Mouse (Mus musculus): Measurements from ENCODE around the gene Ugcg. TPM values are rescaled to one million over a fixed set of nuclear protein-coding genes. Genes with fewer than 3 reads are reported as not detected.

Gene Ugcg
- polyA plus RNA-seq, 1 experiment from 2014 or later: 15.8 TPM

- Histone ChIP-seq H3K27ac (ENCODE audit: low read length) (no peak overlapping the region), H3K36me3 (ENCODE audit: control insufficient read depth, insufficient read depth, low read length) (peaks cover 14% of the 10 kb centered on the region; the same call in 1 of the 2 replicates), H3K4me3 (ENCODE audit: low read depth, low read length) (no peak overlapping the region), H3K4me1 (ENCODE audit: control insufficient read depth, insufficient read depth, low read length) (0 out of 2 replicates have a peak, but pooled peaks cover 3% of the 10 kb centered on the region), H3K9me3 (ENCODE audit: control insufficient read depth, low read depth, low read length) (no peaks in the 10 kb centered on the region), H3K27me3 (ENCODE audit: control insufficient read depth, insufficient read depth, low read length) (no peaks in the 10 kb centered on the region), H3K9ac (replicated peaks; ENCODE audit: low read depth, low read length) (no peak overlapping the region), H3K4me2 (replicated peaks; ENCODE audit: low read depth, low read length) (no peak overlapping the region)
- no peak for ATAC-seq (ENCODE audit: insufficient number of reproducible peaks, insufficient read depth, low FRiP score, low read depth)
- 66% methylated on average over 4 of the region's 4 CpGs for WGBS
These were observed 17.5 kb downstream of the Ugcg start for GRCm38 (mm10) chr4:59206600-59206999.

DNA sequence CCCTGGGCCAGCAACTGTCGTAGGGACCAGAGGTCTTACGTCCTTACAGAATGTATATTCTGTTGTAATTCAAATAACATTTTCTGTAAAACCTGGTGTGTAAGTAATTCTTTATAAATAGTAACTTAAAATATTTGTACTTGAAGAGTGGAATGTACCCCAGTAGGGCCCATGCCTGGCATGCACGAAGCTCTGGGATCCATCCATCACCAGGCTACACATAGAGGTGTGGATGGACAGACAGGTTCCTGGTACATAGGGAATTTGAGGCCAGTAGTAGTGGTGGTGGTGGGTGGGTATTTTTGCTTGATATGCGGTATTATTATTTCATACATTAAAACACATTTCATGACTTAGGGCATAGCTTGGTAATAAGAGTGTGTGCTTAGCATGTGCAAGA lies 19.6 kb downstream of the Ugcg start:
- ATAC-seq (ENCODE audit: insufficient number of reproducible peaks, insufficient read depth, low FRiP score, low read depth): no peak
- Histone ChIP-seq H3K4me2 (replicated peaks; ENCODE audit: low read depth, low read length) (no peak overlapping the region), H3K27me3 (ENCODE audit: control insufficient read depth, insufficient read depth, low read length) (no peaks in the 10 kb centered on the region), H3K4me1 (ENCODE audit: control insufficient read depth, insufficient read depth, low read length) (0 out of 2 replicates have a peak, but pooled peaks cover 3% of the 10 kb centered on the region), H3K9ac (replicated peaks; ENCODE audit: low read depth, low read length) (no peak overlapping the region), H3K27ac (ENCODE audit: low read length) (no peak overlapping the region), H3K36me3 (ENCODE audit: control insufficient read depth, insufficient read depth, low read length) (peaks cover 14% of the 10 kb centered on the region; the same call in 1 of the 2 replicates), H3K4me3 (ENCODE audit: low read depth, low read length) (no peak overlapping the region), H3K9me3 (ENCODE audit: control insufficient read depth, low read depth, low read length) (no peaks in the 10 kb centered on the region)
- WGBS: 75% methylated on average over 4 of the region's 4 CpGs

- Histone ChIP-seq H3K9me3 (ENCODE audit: control insufficient read depth, low read depth, low read length) (no peaks in the 10 kb centered on the region), H3K4me1 (ENCODE audit: control insufficient read depth, insufficient read depth, low read length) (0 out of 2 replicates have a peak, but pooled peaks cover 3% of the 10 kb centered on the region), H3K4me2 (replicated peaks; ENCODE audit: low read depth, low read length) (no peak overlapping the region), H3K36me3 (ENCODE audit: control insufficient read depth, insufficient read depth, low read length) (peaks cover 29% of the 10 kb centered on the region), H3K27me3 (ENCODE audit: control insufficient read depth, insufficient read depth, low read length) (no peaks in the 10 kb centered on the region), H3K4me3 (ENCODE audit: low read depth, low read length) (no peak overlapping the region), H3K27ac (ENCODE audit: low read length) (no peak overlapping the region), H3K9ac (replicated peaks; ENCODE audit: low read depth, low read length) (no peak overlapping the region)
- 85% methylated on average over 9 of the region's 9 CpGs for WGBS
- no peak for ATAC-seq (ENCODE audit: insufficient number of reproducible peaks, insufficient read depth, low FRiP score, low read depth)
These were observed 22.1 kb downstream of the Ugcg start for GRCm38 (mm10) chr4:59211181-59211580.

GRCm38 (mm10) chr4:59213833-59214232 lies 24.8 kb downstream of the Ugcg start:
- no peak overlapping the region for H3K9ac ChIP-seq (replicated peaks; ENCODE audit: low read depth, low read length)

GRCm38 (mm10) chr4:59214695-59215094 lies 25.6 kb downstream of the Ugcg start:
- peaks cover 41% of the 10 kb centered on the region for H3K36me3 ChIP-seq (ENCODE audit: control insufficient read depth, insufficient read depth, low read length)

More at GRCm38 (mm10) chr4:59213833-59214232, 24.8 kb downstream of the Ugcg start:
- Histone ChIP-seq H3K27ac (ENCODE audit: low read length) (no peak overlapping the region), H3K4me3 (ENCODE audit: low read depth, low read length) (no peak overlapping the region), H3K9me3 (ENCODE audit: control insufficient read depth, low read depth, low read length) (no peaks in the 10 kb centered on the region), H3K27me3 (ENCODE audit: control insufficient read depth, insufficient read depth, low read length) (no peaks in the 10 kb centered on the region), H3K4me2 (replicated peaks; ENCODE audit: low read depth, low read length) (no peak overlapping the region), H3K4me1 (ENCODE audit: control insufficient read depth, insufficient read depth, low read length) (no peaks in the 10 kb centered on the region), H3K36me3 (ENCODE audit: control insufficient read depth, insufficient read depth, low read length) (peaks cover 37% of the 10 kb centered on the region)
- no peak for ATAC-seq (ENCODE audit: insufficient number of reproducible peaks, insufficient read depth, low FRiP score, low read depth)
- WGBS: 72% methylated on average over 4 of the region's 4 CpGs

GRCm38 (mm10) chr4:59215585-59215984 lies 26.5 kb downstream of the Ugcg start:
- Histone ChIP-seq H3K9ac (replicated peaks; ENCODE audit: low read depth, low read length) (no peak overlapping the region), H3K9me3 (ENCODE audit: control insufficient read depth, low read depth, low read length) (no peaks in the 10 kb centered on the region), H3K27me3 (ENCODE audit: control insufficient read depth, insufficient read depth, low read length) (no peaks in the 10 kb centered on the region), H3K36me3 (ENCODE audit: control insufficient read depth, insufficient read depth, low read length) (peaks cover 43% of the 10 kb centered on the region), H3K4me3 (ENCODE audit: low read depth, low read length) (no peak overlapping the region), H3K4me1 (ENCODE audit: control insufficient read depth, insufficient read depth, low read length) (no peaks in the 10 kb centered on the region), H3K4me2 (replicated peaks; ENCODE audit: low read depth, low read length) (no peak overlapping the region), H3K27ac (ENCODE audit: low read length) (no peak overlapping the region)
- WGBS: 97% methylated on average over 3 of the region's 3 CpGs
- no peak for ATAC-seq (ENCODE audit: insufficient number of reproducible peaks, insufficient read depth, low FRiP score, low read depth)

More at GRCm38 (mm10) chr4:59214695-59215094, 25.6 kb downstream of the Ugcg start:
- 96% methylated on average over 5 of the region's 5 CpGs for WGBS
- Histone ChIP-seq H3K4me1 (ENCODE audit: control insufficient read depth, insufficient read depth, low read length) (no peaks in the 10 kb centered on the region), H3K27ac (ENCODE audit: low read length) (no peak overlapping the region), H3K9me3 (ENCODE audit: control insufficient read depth, low read depth, low read length) (no peaks in the 10 kb centered on the region), H3K4me2 (replicated peaks; ENCODE audit: low read depth, low read length) (no peak overlapping the region), H3K4me3 (ENCODE audit: low read depth, low read length) (no peak overlapping the region), H3K9ac (replicated peaks; ENCODE audit: low read depth, low read length) (no peak overlapping the region), H3K27me3 (ENCODE audit: control insufficient read depth, insufficient read depth, low read length) (no peaks in the 10 kb centered on the region)
- ATAC-seq (ENCODE audit: insufficient number of reproducible peaks, insufficient read depth, low FRiP score, low read depth): no peak

DNA sequence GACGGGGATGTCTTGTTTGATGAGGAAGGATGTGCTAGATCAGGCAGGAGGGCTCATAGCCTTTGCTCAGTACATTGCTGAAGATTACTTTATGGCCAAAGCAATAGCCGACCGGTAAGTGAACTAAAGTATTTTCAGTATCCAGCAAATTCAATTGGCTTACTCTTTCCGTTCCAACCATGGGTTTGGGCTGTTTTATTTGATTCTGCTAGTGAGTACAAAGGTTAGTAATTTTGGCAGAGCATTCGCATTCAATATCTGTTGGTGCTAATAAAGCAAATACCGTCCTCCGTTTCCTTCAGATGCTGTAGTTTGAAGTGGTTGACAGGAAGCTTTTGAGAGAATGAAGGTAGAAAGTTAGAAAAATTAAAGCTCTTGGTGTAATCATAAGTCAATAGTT lies 28.0 kb downstream of the Ugcg start:
- Histone ChIP-seq H3K9me3 (ENCODE audit: control insufficient read depth, low read depth, low read length) (no peaks in the 10 kb centered on the region), H3K27me3 (ENCODE audit: control insufficient read depth, insufficient read depth, low read length) (no peaks in the 10 kb centered on the region), H3K4me2 (replicated peaks; ENCODE audit: low read depth, low read length) (no peak overlapping the region), H3K36me3 (ENCODE audit: control insufficient read depth, insufficient read depth, low read length) (peaks cover 47% of the 10 kb centered on the region), H3K4me1 (ENCODE audit: control insufficient read depth, insufficient read depth, low read length) (no peaks in the 10 kb centered on the region), H3K9ac (replicated peaks; ENCODE audit: low read depth, low read length) (no peak overlapping the region), H3K4me3 (ENCODE audit: low read depth, low read length) (no peak overlapping the region), H3K27ac (ENCODE audit: low read length) (no peak overlapping the region)
- WGBS: 96% methylated on average over 7 of the region's 7 CpGs
- ATAC-seq (ENCODE audit: insufficient number of reproducible peaks, insufficient read depth, low FRiP score, low read depth): no peak

- 77% methylated on average over 7 of the region's 7 CpGs for WGBS
- no peaks in the 10 kb centered on the region for H3K27me3 ChIP-seq (ENCODE audit: control insufficient read depth, insufficient read depth, low read length)
- no peaks in the 10 kb centered on the region for H3K9me3 ChIP-seq (ENCODE audit: control insufficient read depth, low read depth, low read length)
- no peak overlapping the region for H3K4me3 ChIP-seq (ENCODE audit: low read depth, low read length)
- H3K4me1 ChIP-seq (ENCODE audit: control insufficient read depth, insufficient read depth, low read length): no peaks in the 10 kb centered on the region
- H3K27ac ChIP-seq (ENCODE audit: low read length): no peak overlapping the region
- peaks cover 49% of the 10 kb centered on the region for H3K36me3 ChIP-seq (ENCODE audit: control insufficient read depth, insufficient read depth, low read length)
- no peak for ATAC-seq (ENCODE audit: insufficient number of reproducible peaks, insufficient read depth, low FRiP score, low read depth)
- H3K4me2 ChIP-seq (replicated peaks; ENCODE audit: low read depth, low read length): no peak overlapping the region
- H3K9ac ChIP-seq (replicated peaks; ENCODE audit: low read depth, low read length): no peak overlapping the region
These were observed 29.1 kb downstream of the Ugcg start for GRCm38 (mm10) chr4:59218154-59218553.

DNA sequence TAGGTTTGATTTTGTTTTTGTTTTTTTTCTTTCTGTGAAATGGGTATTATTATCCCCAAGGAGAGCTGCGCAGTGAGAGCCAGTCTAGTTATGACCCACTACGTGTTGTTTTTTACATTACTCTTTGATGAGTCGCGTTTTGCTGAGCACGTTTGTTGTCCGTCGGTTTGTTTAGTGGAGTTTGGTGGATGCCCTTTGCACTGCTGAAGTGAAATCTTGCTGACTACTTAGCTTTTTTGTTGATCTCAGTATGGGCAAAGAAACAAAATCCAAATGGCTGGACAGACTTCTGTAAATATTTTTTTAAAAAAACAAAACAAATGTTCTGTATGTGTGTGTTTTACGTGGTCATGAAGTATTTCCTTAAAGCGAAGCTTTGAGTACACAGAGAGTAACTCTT lies 33.2 kb downstream of the Ugcg start:
- H3K4me3 ChIP-seq (ENCODE audit: low read depth, low read length): no peak overlapping the region
- no peak overlapping the region for H3K27ac ChIP-seq (ENCODE audit: low read length)
- H3K27me3 ChIP-seq (ENCODE audit: control insufficient read depth, insufficient read depth, low read length): no peaks in the 10 kb centered on the region
- H3K9me3 ChIP-seq (ENCODE audit: control insufficient read depth, low read depth, low read length): no peaks in the 10 kb centered on the region
- no peak for ATAC-seq (ENCODE audit: insufficient number of reproducible peaks, insufficient read depth, low FRiP score, low read depth)
- no peak overlapping the region for H3K4me2 ChIP-seq (replicated peaks; ENCODE audit: low read depth, low read length)
- H3K4me1 ChIP-seq (ENCODE audit: control insufficient read depth, insufficient read depth, low read length): no peaks in the 10 kb centered on the region
- H3K36me3 ChIP-seq (ENCODE audit: control insufficient read depth, insufficient read depth, low read length): peaks cover 25% of the 10 kb centered on the region
- 88% methylated on average over 9 of the region's 9 CpGs for WGBS
- no peak overlapping the region for H3K9ac ChIP-seq (replicated peaks; ENCODE audit: low read depth, low read length)
